Mouse (Mus musculus) C2C12 (cell line): ENCODE results near the gene Immp2l. TPM values are rescaled to one million over a fixed set of nuclear protein-coding genes. Genes with fewer than 3 reads are reported as not detected.

Source experiments
- H3K27me3 ChIP-seq: one replicate; pipeline ENCODE4 v1.6.1; 2011; ENCODE audit not compliant: control insufficient read depth, insufficient read depth, insufficient read length
- H3K36me3 ChIP-seq: one replicate; pipeline ENCODE4 v1.6.1; 2011; ENCODE audit not compliant: control insufficient read depth, insufficient read depth
- H3K4me3 ChIP-seq: one replicate; pipeline ENCODE4 v1.5.1; 2011; ENCODE audit warnings: mild to moderate bottlenecking, control low read depth; ENCODE audit not compliant: poor library complexity, insufficient read depth, severe bottlenecking
- H3K79me2 ChIP-seq: one replicate; pipeline ENCODE4 v1.6.1; 2011; ENCODE audit not compliant: control insufficient read depth, insufficient read depth
- H3K79me3 ChIP-seq: one replicate; pipeline ENCODE4 v1.6.1; 2011; ENCODE audit warnings: low read depth, control low read depth
- H3ac ChIP-seq: one replicate; pipeline ENCODE3; 2011; ENCODE audit warnings: low read depth; ENCODE audit not compliant: control insufficient read depth, insufficient read length
- CEBPB ChIP-seq: IDR thresholded peaks from one replicate; pipeline ENCODE4 v1.6.1; 2011; ENCODE audit warnings: low read depth, mild to moderate bottlenecking, control low read depth, moderate library complexity
- CTCF ChIP-seq: IDR thresholded peaks from one replicate; pipeline ENCODE4 v1.5.1; 2011; ENCODE audit not compliant: control insufficient read depth, insufficient read depth, insufficient read length
- FOSL1 ChIP-seq: IDR thresholded peaks from one replicate; pipeline ENCODE4 v1.8.0; 2011; ENCODE audit warnings: mild to moderate bottlenecking, low read length; ENCODE audit not compliant: poor library complexity, insufficient read depth, severe bottlenecking
- MAX ChIP-seq: IDR thresholded peaks from one replicate; pipeline ENCODE4 v1.6.1; 2011; ENCODE audit warnings: mild to moderate bottlenecking, control low read depth
- MYOD1 ChIP-seq: IDR thresholded peaks from one replicate; pipeline ENCODE4 v1.6.1; 2011; ENCODE audit warnings: low read depth; ENCODE audit not compliant: control insufficient read depth, insufficient read length
- MYOG ChIP-seq: IDR thresholded peaks from one replicate; pipeline ENCODE4 v1.6.1; 2011; ENCODE audit not compliant: control insufficient read depth, insufficient read length; ENCODE audit errors: extremely low read depth
- USF1 ChIP-seq: IDR thresholded peaks from one replicate; pipeline ENCODE4 v1.6.1; 2011; ENCODE audit warnings: low read depth, mild to moderate bottlenecking, control low read depth, moderate library complexity
- polyA plus RNA-seq: library from polyadenylated mRNA; unstranded; fragments of >200 nt; fragmentation: generic; extraction: Trizol; gene quantifications from one replicate; pipeline ENCODE4 v1.2.1, GENCODE M21; 2012; ENCODE audit warnings: missing spikeins

The Immp2l gene
- polyA plus RNA-seq, 1 experiment: 6.2 TPM

GRCm38 (mm10) chr12:41224538-41224937 lies 200.6 kb downstream of the Immp2l start:
- no peaks in the 10 kb centered on the region for H3K36me3 ChIP-seq

GRCm38 (mm10) chr12:41231966-41232365 lies 208.1 kb downstream of the Immp2l start:
- H3K4me3 ChIP-seq: no peak overlapping the region
- H3K79me3 ChIP-seq: no peaks in the 10 kb centered on the region
- no peak for TF ChIP-seq MYOG
- no peak for TF ChIP-seq USF1
- TF ChIP-seq MYOD1: no peak
- no peak for TF ChIP-seq FOSL1
- no peak for TF ChIP-seq CTCF
- no peak for TF ChIP-seq CEBPB
- TF ChIP-seq MAX: no peak
- H3ac ChIP-seq: no peak overlapping the region
- H3K27me3 ChIP-seq: no peaks in the 10 kb centered on the region
- H3K36me3 ChIP-seq: no peaks in the 10 kb centered on the region
- H3K79me2 ChIP-seq: no peaks in the 10 kb centered on the region

More at GRCm38 (mm10) chr12:41224538-41224937, 200.6 kb downstream of the Immp2l start:
- Histone ChIP-seq H3K79me3 (no peaks in the 10 kb centered on the region), H3K4me3 (no peak overlapping the region), H3K27me3 (no peaks in the 10 kb centered on the region), H3ac (no peak overlapping the region), H3K79me2 (no peaks in the 10 kb centered on the region)
- TF ChIP-seq MAX (no peak), MYOG (no peak), CEBPB (no peak), USF1 (no peak), FOSL1 (no peak), MYOD1 (no peak), CTCF (no peak)

- Histone ChIP-seq H3K79me3 (no peaks in the 10 kb centered on the region), H3K36me3 (no peaks in the 10 kb centered on the region), H3K27me3 (no peaks in the 10 kb centered on the region), H3K4me3 (no peak overlapping the region), H3K79me2 (no peaks in the 10 kb centered on the region), H3ac (no peak overlapping the region)
- TF ChIP-seq MYOG (no peak), CEBPB (no peak), USF1 (no peak), FOSL1 (no peak), MYOD1 (no peak), MAX (no peak), CTCF (no peak)
Observed at GRCm38 (mm10) chr12:41237880-41238279, 214.0 kb downstream of the Immp2l start.

GRCm38 (mm10) chr12:41241221-41241620 lies 217.3 kb downstream of the Immp2l start:
- H3K79me3 ChIP-seq: no peaks in the 10 kb centered on the region
- H3ac ChIP-seq: no peak overlapping the region
- no peaks in the 10 kb centered on the region for H3K27me3 ChIP-seq
- TF ChIP-seq USF1 (no peak), MYOD1 (no peak), CTCF (no peak), MYOG (no peak), CEBPB (no peak), MAX (no peak), FOSL1 (no peak)
- H3K4me3 ChIP-seq: no peak overlapping the region
- no peaks in the 10 kb centered on the region for H3K79me2 ChIP-seq
- H3K36me3 ChIP-seq: no peaks in the 10 kb centered on the region

- H3K79me3 ChIP-seq: no peaks in the 10 kb centered on the region
- no peaks in the 10 kb centered on the region for H3K79me2 ChIP-seq
- TF ChIP-seq FOSL1 (no peak), MAX (no peak), USF1 (no peak), CEBPB (no peak), CTCF (no peak), MYOG (no peak), MYOD1 (no peak)
- no peak overlapping the region for H3ac ChIP-seq
- H3K4me3 ChIP-seq: no peak overlapping the region
- H3K36me3 ChIP-seq: no peaks in the 10 kb centered on the region
- no peaks in the 10 kb centered on the region for H3K27me3 ChIP-seq
Observed at GRCm38 (mm10) chr12:41248254-41248653, 224.4 kb downstream of the Immp2l start.

GRCm38 (mm10) chr12:41250123-41250522 lies 226.2 kb downstream of the Immp2l start:
- H3K79me3 ChIP-seq: no peaks in the 10 kb centered on the region
- H3K79me2 ChIP-seq: no peaks in the 10 kb centered on the region
- no peaks in the 10 kb centered on the region for H3K27me3 ChIP-seq
- TF ChIP-seq MYOG (no peak), CEBPB (no peak), CTCF (no peak), USF1 (no peak), FOSL1 (no peak), MYOD1 (no peak), MAX (no peak)
- H3K36me3 ChIP-seq: no peaks in the 10 kb centered on the region
- no peak overlapping the region for H3ac ChIP-seq
- no peak overlapping the region for H3K4me3 ChIP-seq
